Mouse (Mus musculus) lung, embryonic 15.5 days (tissue): ENCODE measurements around the gene Dnase2a. TPM values are rescaled to one million over a fixed set of nuclear protein-coding genes. Genes with fewer than 3 reads are reported as not detected.

ENCODE experiments used
- ATAC-seq: fragments of 200-750 bp; cut with Nextera tagmentation; 2 replicates; pipeline ENCODE4 v1.8.0; 2017; ENCODE audit warnings: moderate number of reproducible peaks, borderline replicate concordance; ENCODE audit not compliant: low FRiP score, low TSS enrichment; ENCODE audit errors: extremely low read depth
- H3K27ac ChIP-seq: fragments of 300-500 bp; sonication (generic); 2 replicates; pipeline ENCODE4 v1.5.1; 2015; ENCODE audit warnings: moderate library complexity, mild to moderate bottlenecking, inconsistent platforms
- H3K27me3 ChIP-seq: fragments of 300-500 bp; sonication (generic); 2 replicates; pipeline ENCODE4 v1.6.1; 2015; ENCODE audit warnings: inconsistent platforms
- H3K36me3 ChIP-seq: fragments of 300-500 bp; sonication (generic); 2 replicates; pipeline ENCODE4 v1.6.1; 2015; ENCODE audit warnings: inconsistent platforms
- H3K4me1 ChIP-seq: fragments of 300-500 bp; sonication (generic); 2 replicates; pipeline ENCODE4 v1.6.1; 2015; ENCODE audit warnings: inconsistent platforms
- H3K4me2 ChIP-seq: fragments of 300-500 bp; sonication (generic); 2 replicates; pipeline ENCODE4 v1.6.1; 2015; ENCODE audit warnings: inconsistent platforms, mild to moderate bottlenecking, moderate library complexity
- H3K4me3 ChIP-seq: fragments of 300-500 bp; sonication (generic); 2 replicates; pipeline ENCODE4 v1.5.1; 2015; ENCODE audit warnings: mild to moderate bottlenecking, inconsistent platforms
- H3K9ac ChIP-seq: fragments of 300-500 bp; sonication (generic); 2 replicates; pipeline ENCODE4 v1.6.1; 2015; ENCODE audit warnings: inconsistent platforms
- H3K9me3 ChIP-seq: fragments of 300-500 bp; sonication (generic); 2 replicates; pipeline ENCODE4 v1.6.1; 2016; ENCODE audit warnings: inconsistent platforms
- WGBS: fragments of 180-500 bp; shearing (Covaris S2); methylation state at CpG from one replicate; pipeline ENCODE4 v1.1.7; 2015; 5-methylcytosine and 5-hydroxymethylcytosine counted together
- microRNA-seq: library from miRNA; unstranded; fragments of <30 nt; microRNA quantifications from one replicate; pipeline ENCODE4, GENCODE M21; 2016
- polyA plus RNA-seq: library from polyadenylated mRNA; unstranded; fragments of >200 nt; fragmentation: Nextera tagmentation; extraction: Ambion mirVana; gene quantifications from 2 replicates; pipeline ENCODE4 v1.2.1, GENCODE M21; 2015

Dnase2a gene
- polyA plus RNA-seq, 1 experiment from 2014 or later: 15.4 TPM

DNA sequence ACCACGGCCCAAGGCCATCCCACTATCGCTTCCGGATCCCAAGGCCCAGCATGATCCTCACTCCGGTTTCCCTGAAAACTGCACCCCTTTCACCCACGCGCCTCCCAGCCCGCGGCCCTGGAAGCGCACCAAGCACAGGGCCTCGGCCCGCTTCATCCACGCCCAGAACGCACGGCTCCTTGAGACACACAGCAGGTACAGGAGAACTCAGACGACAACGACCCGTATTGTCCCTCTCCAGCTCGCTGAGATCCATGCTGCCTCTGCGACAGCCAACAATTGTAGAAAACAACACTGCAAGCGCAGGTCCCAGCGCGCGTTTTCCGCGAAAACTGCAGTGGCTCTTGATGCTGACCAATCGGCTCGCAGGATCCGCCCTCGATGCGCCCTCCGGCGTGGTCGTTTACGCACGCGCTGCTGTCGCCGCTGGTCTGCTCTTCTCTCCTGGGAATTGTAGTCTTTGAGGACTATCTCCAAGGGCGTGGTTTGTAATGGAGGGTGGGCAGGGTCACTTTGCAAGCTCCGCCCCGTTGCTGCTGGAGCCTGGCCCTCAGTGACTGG lies 57.5 kb downstream of the Dnase2a start:
- under 1% methylated on average over 41 of the region's 41 CpGs for WGBS
- Histone ChIP-seq H3K9ac (peak overlapping the region; percentile 45), H3K4me2 (peak overlapping the region; percentile 72), H3K9me3 (no peaks in the 10 kb centered on the region), H3K4me3 (peak overlapping the region; percentile 60), H3K4me1 (peaks cover 33% of the 10 kb centered on the region), H3K27ac (peak overlapping the region; percentile 49), H3K27me3 (no peaks in the 10 kb centered on the region), H3K36me3 (peaks cover 9% of the 10 kb centered on the region)
- peak; percentile 90 for ATAC-seq

DNA sequence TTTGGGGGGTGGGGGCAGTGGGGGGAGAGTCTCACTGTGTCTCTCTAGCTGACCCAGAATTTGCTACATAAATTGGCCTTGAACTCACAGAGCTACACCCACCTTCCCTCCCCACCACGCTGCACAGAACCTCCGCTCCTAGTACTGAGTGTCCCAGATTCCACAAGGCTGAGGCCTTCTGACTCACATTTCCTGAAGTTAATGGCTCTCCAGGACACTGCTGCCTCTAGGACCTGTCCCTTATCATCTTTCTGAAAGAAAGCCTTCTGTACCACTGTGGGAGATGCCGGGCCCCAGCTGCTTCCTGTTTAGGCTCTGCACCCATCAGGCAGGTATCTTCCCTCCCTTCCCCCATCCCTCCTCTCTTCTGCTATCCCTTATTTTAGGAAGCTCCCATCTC lies 58.2 kb downstream of the Dnase2a start:
- Histone ChIP-seq H3K9ac (no peak overlapping the region), H3K36me3 (peaks cover 17% of the 10 kb centered on the region), H3K27ac (peak overlapping the region; percentile 49; the same call in 1 of the 2 replicates), H3K9me3 (no peaks in the 10 kb centered on the region), H3K27me3 (no peaks in the 10 kb centered on the region), H3K4me1 (peaks cover 39% of the 10 kb centered on the region), H3K4me2 (peak overlapping the region; percentile 72; the same call in 1 of the 2 replicates), H3K4me3 (peak overlapping the region; percentile 60; the same call in 1 of the 2 replicates)
- ATAC-seq: no peak
- WGBS: 26% methylated on average over 3 of the region's 3 CpGs

DNA sequence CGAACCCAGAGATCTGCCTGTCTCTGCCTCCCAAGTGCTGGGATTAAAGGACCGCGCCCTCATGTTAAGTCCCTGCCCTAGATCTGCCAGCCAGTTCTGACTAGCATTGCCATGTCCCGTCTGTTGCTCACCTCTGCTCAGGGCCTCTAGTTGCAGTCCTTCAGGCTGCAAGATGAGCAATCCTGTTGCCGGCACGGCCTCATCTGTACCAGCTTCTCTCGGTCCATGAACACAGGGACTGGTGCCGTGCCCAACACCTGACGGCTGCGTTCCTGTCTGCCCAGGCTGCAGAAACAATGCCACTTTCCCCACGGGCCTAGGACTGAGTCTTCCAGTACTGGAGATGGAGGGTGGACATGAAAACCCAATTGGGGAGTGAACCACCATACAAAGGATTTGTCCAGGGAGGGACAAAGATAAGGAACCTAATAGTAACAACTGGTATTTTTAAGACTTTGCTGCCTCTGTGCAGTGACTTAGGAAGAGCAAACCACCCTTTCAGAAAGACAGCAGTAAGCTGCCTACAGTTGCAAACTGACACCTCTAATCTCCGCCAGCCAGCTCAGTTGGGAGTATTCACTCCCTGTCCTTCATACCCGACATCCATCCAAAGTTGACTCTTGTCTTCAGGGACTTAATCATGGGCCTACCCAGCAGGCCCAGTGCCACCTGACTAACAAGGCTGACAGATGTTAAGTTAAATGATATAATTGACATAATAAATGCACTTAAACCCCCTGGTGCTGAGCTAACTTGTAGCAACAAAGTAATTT lies 59.4 kb downstream of the Dnase2a start:
- Histone ChIP-seq H3K9me3 (no peaks in the 10 kb centered on the region), H3K4me3 (no peak overlapping the region; the same call in 1 of the 2 replicates), H3K27me3 (no peaks in the 10 kb centered on the region), H3K36me3 (peaks cover 22% of the 10 kb centered on the region), H3K4me2 (0 out of 2 replicates have a peak overlapping the region, but pooled peaks have one; percentile 77), H3K27ac (no peak overlapping the region), H3K9ac (no peak overlapping the region), H3K4me1 (peaks cover 39% of the 10 kb centered on the region)
- 88% methylated on average over 13 of the region's 13 CpGs for WGBS
- no peak for ATAC-seq

DNA sequence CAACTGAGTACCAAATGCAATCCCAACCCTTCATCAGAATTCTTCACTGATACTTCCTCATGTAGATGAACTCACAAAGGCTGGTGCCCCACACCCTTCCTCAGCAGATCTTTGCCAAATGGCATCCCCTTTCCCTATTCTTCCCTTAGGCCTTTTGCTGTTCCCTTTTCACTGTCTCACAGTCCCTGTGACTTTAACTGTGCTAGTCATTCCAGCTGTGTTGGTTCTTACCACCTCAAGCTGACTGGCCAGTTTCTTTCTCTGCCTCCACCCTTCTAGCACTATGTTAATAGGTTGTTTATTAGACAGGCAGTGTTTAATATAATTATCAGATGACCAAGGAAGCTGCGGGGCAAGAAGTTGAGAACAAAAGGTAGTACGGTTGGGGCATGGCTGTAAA lies 60.3 kb downstream of the Dnase2a start:
- Histone ChIP-seq H3K4me3 (peak overlapping the region; percentile 67), H3K36me3 (peaks cover 30% of the 10 kb centered on the region), H3K4me1 (peaks cover 39% of the 10 kb centered on the region), H3K27ac (peak overlapping the region; percentile 89), H3K9ac (peak overlapping the region; percentile 83), H3K4me2 (peak overlapping the region; percentile 77), H3K9me3 (no peaks in the 10 kb centered on the region), H3K27me3 (no peaks in the 10 kb centered on the region)
- ATAC-seq: no peak
- 11% methylated on average over 2 of the region's 2 CpGs for WGBS

DNA sequence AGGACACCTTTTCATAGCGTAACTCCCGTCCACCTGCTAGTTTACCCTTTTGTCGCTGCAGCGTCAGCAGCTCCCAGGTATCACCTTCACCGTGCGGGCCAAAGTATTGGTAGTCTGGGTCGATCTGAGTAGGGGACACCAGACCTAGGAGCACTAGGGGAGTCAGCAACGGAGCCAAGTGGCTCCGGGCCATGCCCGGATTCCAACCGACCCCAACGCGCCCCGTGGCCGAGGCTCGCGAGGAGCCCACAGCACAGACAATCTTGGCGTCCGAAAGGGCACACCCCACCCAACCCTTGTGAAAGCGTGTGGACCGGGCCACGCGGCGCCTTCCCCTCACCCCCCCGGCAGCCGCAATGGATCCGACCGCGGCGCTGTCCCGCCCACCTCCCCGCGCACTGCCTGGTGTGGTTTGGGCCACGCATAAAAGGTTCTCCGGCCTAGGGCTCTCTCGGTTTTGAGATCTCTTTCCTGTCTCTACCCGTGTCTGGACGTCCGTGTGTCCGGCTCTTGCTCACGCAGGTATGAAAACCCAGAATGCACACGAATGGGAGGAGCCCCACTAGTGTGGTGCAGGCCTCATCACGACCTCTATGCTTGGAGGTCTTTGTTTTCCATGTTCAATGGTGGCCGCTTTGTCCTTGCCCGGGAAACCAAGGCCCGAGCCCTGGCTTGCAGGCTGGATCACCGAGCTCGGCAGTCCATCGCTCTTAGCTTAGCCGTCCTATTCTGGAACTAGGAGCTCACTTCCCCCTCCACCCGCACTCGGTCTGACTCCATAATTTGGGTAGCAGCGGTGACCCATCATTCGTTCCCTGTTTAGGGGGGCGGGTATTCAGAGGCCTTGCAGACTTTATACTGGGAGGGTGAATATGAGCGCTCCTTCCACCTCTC lies 61.1 kb downstream of the Dnase2a start, which contains the start of the genes Gm49661, Prdx2 and Rnaseh2a:
TSS of gene Gm49661 (minus strand) at position 193 of the 894 bp plus-strand sequence.
TSS of gene Prdx2 (plus strand) at position 347 of the 894 bp plus-strand sequence.
TSS of gene Rnaseh2a (minus strand) at position 527 of the 894 bp plus-strand sequence.
- peaks cover 35% of the 10 kb centered on the region for H3K36me3 ChIP-seq
- peak within 1 kb of the TSS; percentile 83 for H3K9ac ChIP-seq
- H3K4me3 ChIP-seq: peak within 1 kb of the TSS; percentile 67
- peak within 1 kb of the TSS; percentile 77 for H3K4me2 ChIP-seq
- H3K4me1 ChIP-seq: peaks cover 41% of the 10 kb centered on the region
- WGBS: under 1% methylated on average over 56 of the region's 56 CpGs
- H3K27me3 ChIP-seq: no peaks in the 10 kb centered on the region
- peak; percentile 65 for ATAC-seq
- peak within 1 kb of the TSS; percentile 89 for H3K27ac ChIP-seq
- no peaks in the 10 kb centered on the region for H3K9me3 ChIP-seq

DNA sequence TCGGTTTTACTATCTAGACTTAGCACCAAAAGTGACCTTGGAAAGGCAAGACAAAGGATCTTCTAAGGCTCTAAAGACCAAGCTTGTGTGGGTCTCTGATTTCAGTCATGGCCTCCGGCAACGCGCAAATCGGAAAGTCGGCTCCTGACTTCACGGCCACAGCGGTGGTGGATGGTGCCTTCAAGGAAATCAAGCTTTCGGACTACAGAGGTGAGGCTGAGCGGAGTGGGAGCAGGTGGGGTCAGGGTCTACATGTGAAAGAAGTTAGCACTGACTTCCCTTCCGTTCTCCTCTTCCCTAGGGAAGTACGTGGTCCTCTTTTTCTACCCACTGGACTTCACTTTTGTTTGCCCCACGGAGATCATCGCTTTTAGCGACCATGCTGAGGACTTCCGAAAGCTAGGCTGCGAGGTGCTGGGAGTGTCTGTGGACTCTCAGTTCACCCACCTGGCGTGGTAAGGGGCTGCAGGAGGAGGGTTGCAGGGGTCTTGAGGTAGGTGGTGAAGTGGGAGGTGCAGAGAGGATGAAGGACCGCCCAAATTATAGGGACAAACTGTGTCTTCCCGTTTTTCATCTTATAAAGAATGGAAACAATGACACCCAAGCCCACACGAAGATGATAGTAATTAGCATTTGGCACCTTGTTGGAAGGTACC lies 61.9 kb downstream of the Dnase2a start:
- Histone ChIP-seq H3K4me1 (peaks cover 42% of the 10 kb centered on the region), H3K27me3 (no peaks in the 10 kb centered on the region), H3K4me3 (peak overlapping the region; percentile 67), H3K4me2 (peak overlapping the region; percentile 77), H3K9ac (peak overlapping the region; percentile 83), H3K9me3 (no peaks in the 10 kb centered on the region), H3K27ac (peak overlapping the region; percentile 89), H3K36me3 (peaks cover 38% of the 10 kb centered on the region)
- WGBS: 7% methylated on average over 21 of the region's 21 CpGs
- no peak for ATAC-seq

DNA sequence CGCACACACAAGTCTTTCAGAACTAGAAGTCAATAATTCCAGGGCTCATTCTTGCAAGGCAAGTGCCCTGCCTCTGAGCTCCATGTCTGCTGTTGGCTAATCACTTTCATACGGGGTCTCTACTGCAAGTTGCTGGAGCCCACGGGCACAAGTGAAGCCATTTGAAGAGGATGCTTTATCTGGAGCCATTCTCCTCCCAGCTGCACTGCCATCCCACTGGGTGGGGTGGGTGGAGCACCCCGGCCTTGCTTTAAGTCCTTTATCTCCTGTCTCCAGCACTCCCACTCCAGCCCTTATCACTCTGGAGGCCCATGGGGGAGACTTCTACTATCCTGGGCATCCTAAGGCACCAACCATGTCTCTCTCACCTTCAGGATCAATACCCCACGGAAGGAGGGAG lies 62.6 kb downstream of the Dnase2a start:
- Histone ChIP-seq H3K36me3 (peaks cover 38% of the 10 kb centered on the region), H3K9ac (peak overlapping the region; percentile 83; the same call in 1 of the 2 replicates), H3K4me2 (peak overlapping the region; percentile 77), H3K27me3 (no peaks in the 10 kb centered on the region), H3K9me3 (no peaks in the 10 kb centered on the region), H3K27ac (no peak overlapping the region), H3K4me1 (peaks cover 47% of the 10 kb centered on the region), H3K4me3 (peak overlapping the region; percentile 67)
- ATAC-seq: no peak
- 59% methylated on average over 5 of the region's 5 CpGs for WGBS

Small RNA genes within 50 kb of the gene (microRNA-seq; reads per million reads assigned to microRNA genes)
- gene Gm24197 (not detected), gene Mir7069 (3.2 reads per million, percentile 14 among the genes with 10 or more reads in this experiment)

Other genes with a start within 250 kb of the Dnase2a start
- 91.2 and 92.0 TPM in 2 replicates for gene Ier2, start 245.7 kb upstream of the Dnase2a start, polyA plus RNA-seq
- 57.5 and 58.4 TPM in 2 replicates for gene Trmt1, start 222.3 kb upstream of the Dnase2a start, polyA plus RNA-seq
- gene Nacc1, start 220.7 kb upstream of the Dnase2a start, polyA plus RNA-seq: 20.2 and 21.6 TPM in 2 replicates
- gene Lyl1, start 207.1 kb upstream of the Dnase2a start, polyA plus RNA-seq: 11.9 and 12.1 TPM in 2 replicates
- gene G430095P16Rik, start 185.6 kb upstream of the Dnase2a start, polyA plus RNA-seq: 3.4 and 4.4 TPM in 2 replicates
- 39.2 and 42.7 TPM in 2 replicates for gene Nfix, start 108.2 kb upstream of the Dnase2a start, polyA plus RNA-seq
- 6.0 and 6.3 TPM in 2 replicates for gene Dand5, start 85.7 kb upstream of the Dnase2a start, polyA plus RNA-seq
- 43.4 and 47.0 TPM in 2 replicates for gene Gadd45gip1, start 77.0 kb upstream of the Dnase2a start, polyA plus RNA-seq
- 112 and 127 TPM in 2 replicates for gene Rad23a, start 67.9 kb upstream of the Dnase2a start, polyA plus RNA-seq
- 1,037 and 1,080 TPM in 2 replicates for gene Calr, start 61.6 kb upstream of the Dnase2a start, polyA plus RNA-seq
- gene Farsa, start 51.6 kb upstream of the Dnase2a start, polyA plus RNA-seq: 96.9 and 98.9 TPM in 2 replicates
- 69.6 and 72.1 TPM in 2 replicates for gene Syce2, start 36.4 kb upstream of the Dnase2a start, polyA plus RNA-seq
- gene Gcdh, start 14.6 kb upstream of the Dnase2a start, polyA plus RNA-seq: 34.9 and 35.7 TPM in 2 replicates
- gene Klf1, start 6.6 kb upstream of the Dnase2a start, polyA plus RNA-seq: 1.6 and 3.1 TPM in 2 replicates
- 0.49 TPM in 2 replicates for gene Mast1, start 28.8 kb downstream of the Dnase2a start, polyA plus RNA-seq
- 0.12 and 0.13 TPM in 2 replicates for gene Rtbdn, start 38.4 kb downstream of the Dnase2a start, polyA plus RNA-seq
- gene Gm49661, start 60.9 kb downstream of the Dnase2a start, polyA plus RNA-seq: not detected in 2 replicates
- gene Prdx2, start 61.0 kb downstream of the Dnase2a start, polyA plus RNA-seq: 727 and 733 TPM in 2 replicates
- 114 and 120 TPM in 2 replicates for gene Rnaseh2a, start 61.2 kb downstream of the Dnase2a start, polyA plus RNA-seq
- 17.4 and 20.5 TPM in 2 replicates for gene Junb, start 70.2 kb downstream of the Dnase2a start, polyA plus RNA-seq
- gene Hook2, start 82.0 kb downstream of the Dnase2a start, polyA plus RNA-seq: 23.2 and 23.9 TPM in 2 replicates
- gene Best2, start 106.0 kb downstream of the Dnase2a start, polyA plus RNA-seq: not detected in 2 replicates
- 124 and 128 TPM in 2 replicates for gene Asna1, start 116.7 kb downstream of the Dnase2a start, polyA plus RNA-seq
- gene Trir, start 118.3 kb downstream of the Dnase2a start, polyA plus RNA-seq: 107 and 118 TPM in 2 replicates
- 29.1 and 32.3 TPM in 2 replicates for gene Tnpo2, start 128.4 kb downstream of the Dnase2a start, polyA plus RNA-seq
- gene Fbxw9, start 151.5 kb downstream of the Dnase2a start, polyA plus RNA-seq: 27.9 and 28.4 TPM in 2 replicates
- not detected in 2 replicates for gene Gm5741, start 159.4 kb downstream of the Dnase2a start, polyA plus RNA-seq
- gene Dhps, start 163.2 kb downstream of the Dnase2a start, polyA plus RNA-seq: 54.4 and 56.8 TPM in 2 replicates
- 140 and 145 TPM in 2 replicates for gene Wdr83os, start 172.2 kb downstream of the Dnase2a start, polyA plus RNA-seq
- 44.3 and 44.7 TPM in 2 replicates for gene Wdr83, start 172.7 kb downstream of the Dnase2a start, polyA plus RNA-seq
- gene Man2b1, start 174.7 kb downstream of the Dnase2a start, polyA plus RNA-seq: 35.9 and 40.1 TPM in 2 replicates
- gene Zfp791, start 214.5 kb downstream of the Dnase2a start, polyA plus RNA-seq: 2.9 and 3.0 TPM in 2 replicates
- not detected in 2 replicates for gene Cks1brt, start 243.4 kb downstream of the Dnase2a start, polyA plus RNA-seq